Mouse (Mus musculus): Measurements from ENCODE around the gene Cnnm4. TPM values are rescaled to one million over a fixed set of nuclear protein-coding genes. Genes with fewer than 3 reads are reported as not detected.

Cnnm4 gene
- polyA plus RNA-seq, 1 experiment: 14.3 TPM

GRCm38 (mm10) chr1:36540132-36540531 is 68.7 kb downstream of the Cnnm4 start:
- no peaks in the 10 kb centered on the region for H3K27me3 ChIP-seq (replicated peaks; ENCODE audit: control insufficient read depth, insufficient read depth, low read length)
- peaks cover 11% of the 10 kb centered on the region; the same call in 1 of the 2 replicates for H3K4me1 ChIP-seq (ENCODE audit: control insufficient read depth, insufficient read depth, low read length)
- peak overlapping the region; percentile 58; the same call in 1 of the 2 replicates for H3K27ac ChIP-seq (ENCODE audit: insufficient read depth, low read depth, low read length)
- no peaks in the 10 kb centered on the region for H3K36me3 ChIP-seq (ENCODE audit: control insufficient read depth, insufficient read depth, low read length)
- 95% methylated on average over 11 of the region's 11 CpGs for WGBS
- H3K4me3 ChIP-seq (ENCODE audit: insufficient read depth, low read depth, low read length): no peak overlapping the region
- TF ChIP-seq CTCF (conservative IDR thresholded peaks at IDR 0.05; ENCODE audit: insufficient read depth, insufficient read length, low read depth, low read length): no peak
- no peak for TF ChIP-seq POLR2A (IDR thresholded peaks at IDR 0.05; ENCODE audit: low read depth, low read length)
- DNase-seq: no peak

- Histone ChIP-seq H3K27me3 (replicated peaks; ENCODE audit: control insufficient read depth, insufficient read depth, low read length) (no peaks in the 10 kb centered on the region), H3K36me3 (ENCODE audit: control insufficient read depth, insufficient read depth, low read length) (no peaks in the 10 kb centered on the region), H3K27ac (ENCODE audit: insufficient read depth, low read depth, low read length) (no peak overlapping the region), H3K4me1 (ENCODE audit: control insufficient read depth, insufficient read depth, low read length) (peaks cover 12% of the 10 kb centered on the region; the same call in 1 of the 2 replicates), H3K4me3 (ENCODE audit: insufficient read depth, low read depth, low read length) (no peak overlapping the region)
- DNase-seq: no peak
- WGBS: 87% methylated on average over 12 of the region's 12 CpGs
- TF ChIP-seq CTCF (conservative IDR thresholded peaks at IDR 0.05; ENCODE audit: insufficient read depth, insufficient read length, low read depth, low read length) (no peak), POLR2A (IDR thresholded peaks at IDR 0.05; ENCODE audit: low read depth, low read length) (no peak)
Measured at GRCm38 (mm10) chr1:36540807-36541206, 69.4 kb downstream of the Cnnm4 start.

GRCm38 (mm10) chr1:36541844-36542243 is 70.4 kb downstream of the Cnnm4 start:
- peaks cover 9% of the 10 kb centered on the region; the same call in 1 of the 2 replicates for H3K4me1 ChIP-seq (ENCODE audit: control insufficient read depth, insufficient read depth, low read length)
- 93% methylated on average over 16 of the region's 16 CpGs for WGBS
- H3K4me3 ChIP-seq (ENCODE audit: insufficient read depth, low read depth, low read length): no peak overlapping the region
- no peaks in the 10 kb centered on the region for H3K27me3 ChIP-seq (replicated peaks; ENCODE audit: control insufficient read depth, insufficient read depth, low read length)
- H3K36me3 ChIP-seq (ENCODE audit: control insufficient read depth, insufficient read depth, low read length): no peaks in the 10 kb centered on the region
- H3K27ac ChIP-seq (ENCODE audit: insufficient read depth, low read depth, low read length): no peak overlapping the region
- no peak for DNase-seq
- no peak for TF ChIP-seq POLR2A (IDR thresholded peaks at IDR 0.05; ENCODE audit: low read depth, low read length)
- no peak for TF ChIP-seq CTCF (conservative IDR thresholded peaks at IDR 0.05; ENCODE audit: insufficient read depth, insufficient read length, low read depth, low read length)

- Histone ChIP-seq H3K4me1 (ENCODE audit: control insufficient read depth, insufficient read depth, low read length) (peaks cover 9% of the 10 kb centered on the region; the same call in 1 of the 2 replicates), H3K36me3 (ENCODE audit: control insufficient read depth, insufficient read depth, low read length) (no peaks in the 10 kb centered on the region), H3K27me3 (replicated peaks; ENCODE audit: control insufficient read depth, insufficient read depth, low read length) (no peaks in the 10 kb centered on the region), H3K27ac (ENCODE audit: insufficient read depth, low read depth, low read length) (no peak overlapping the region), H3K4me3 (ENCODE audit: insufficient read depth, low read depth, low read length) (no peak overlapping the region)
- no peak for DNase-seq
- TF ChIP-seq POLR2A (IDR thresholded peaks at IDR 0.05; ENCODE audit: low read depth, low read length): no peak
- no peak for TF ChIP-seq CTCF (conservative IDR thresholded peaks at IDR 0.05; ENCODE audit: insufficient read depth, insufficient read length, low read depth, low read length)
- WGBS: 85% methylated on average over 9 of the region's 9 CpGs
Measured at GRCm38 (mm10) chr1:36542925-36543324, 71.5 kb downstream of the Cnnm4 start.

- Histone ChIP-seq H3K27me3 (replicated peaks; ENCODE audit: control insufficient read depth, insufficient read depth, low read length) (no peaks in the 10 kb centered on the region), H3K36me3 (ENCODE audit: control insufficient read depth, insufficient read depth, low read length) (no peaks in the 10 kb centered on the region), H3K27ac (ENCODE audit: insufficient read depth, low read depth, low read length) (no peak overlapping the region), H3K4me1 (ENCODE audit: control insufficient read depth, insufficient read depth, low read length) (peaks cover 5% of the 10 kb centered on the region; the same call in 1 of the 2 replicates), H3K4me3 (ENCODE audit: insufficient read depth, low read depth, low read length) (no peak overlapping the region)
- TF ChIP-seq CTCF (conservative IDR thresholded peaks at IDR 0.05; ENCODE audit: insufficient read depth, insufficient read length, low read depth, low read length): no peak
- no peak for TF ChIP-seq POLR2A (IDR thresholded peaks at IDR 0.05; ENCODE audit: low read depth, low read length)
- DNase-seq: no peak
- 64% methylated on average over 2 of the region's 2 CpGs for WGBS
Measured at GRCm38 (mm10) chr1:36545382-36545781, 74.0 kb downstream of the Cnnm4 start.

GRCm38 (mm10) chr1:36545845-36546600 is 74.6 kb downstream of the Cnnm4 start:
- no peaks in the 10 kb centered on the region for H3K27me3 ChIP-seq (replicated peaks; ENCODE audit: control insufficient read depth, insufficient read depth, low read length)
- peak overlapping the region; percentile 66 for H3K4me3 ChIP-seq (ENCODE audit: insufficient read depth, low read depth, low read length)
- DNase-seq: no peak
- H3K4me1 ChIP-seq (ENCODE audit: control insufficient read depth, insufficient read depth, low read length): peaks cover 5% of the 10 kb centered on the region; the same call in 1 of the 2 replicates
- H3K27ac ChIP-seq (ENCODE audit: insufficient read depth, low read depth, low read length): no peak overlapping the region
- WGBS: 76% methylated on average over 19 of the region's 19 CpGs
- TF ChIP-seq POLR2A (IDR thresholded peaks at IDR 0.05; ENCODE audit: low read depth, low read length): no peak
- TF ChIP-seq CTCF (conservative IDR thresholded peaks at IDR 0.05; ENCODE audit: insufficient read depth, insufficient read length, low read depth, low read length): no peak
- H3K36me3 ChIP-seq (ENCODE audit: control insufficient read depth, insufficient read depth, low read length): no peaks in the 10 kb centered on the region

GRCm38 (mm10) chr1:36546888-36547471 is 75.6 kb downstream of the Cnnm4 start, which contains the start of gene Ankrd39:
Ankrd39 (minus strand) TSS chr1:36547445.
- H3K27me3 ChIP-seq (replicated peaks; ENCODE audit: control insufficient read depth, insufficient read depth, low read length): no peaks in the 10 kb centered on the region
- H3K27ac ChIP-seq (ENCODE audit: insufficient read depth, low read depth, low read length): peak within 1 kb of the TSS; percentile 24; the same call in 1 of the 2 replicates
- no peaks in the 10 kb centered on the region for H3K36me3 ChIP-seq (ENCODE audit: control insufficient read depth, insufficient read depth, low read length)
- peak; percentile 100; the same call in 1 of the 2 replicates for TF ChIP-seq CTCF (conservative IDR thresholded peaks at IDR 0.05; ENCODE audit: insufficient read depth, insufficient read length, low read depth, low read length)
- peak; percentile 74 for TF ChIP-seq POLR2A (IDR thresholded peaks at IDR 0.05; ENCODE audit: low read depth, low read length)
- DNase-seq: peak; percentile 99
- WGBS: under 1% methylated on average over 43 of the region's 43 CpGs
- peaks cover 5% of the 10 kb centered on the region; the same call in 1 of the 2 replicates for H3K4me1 ChIP-seq (ENCODE audit: control insufficient read depth, insufficient read depth, low read length)
- peak within 1 kb of the TSS; percentile 66 for H3K4me3 ChIP-seq (ENCODE audit: insufficient read depth, low read depth, low read length)
